Mouse (Mus musculus) right cerebral cortex, postnatal 25 days (tissue): ENCODE measurements around the gene Alk.

Source experiments
- DNase-seq: peaks from one replicate; pipeline ENCODE4 v3.0.0; 2022

Gene Alk

GRCm38 (mm10) chr17:71868828-71869227 lies 735.6 kb downstream of the Alk start:
- DNase-seq: no peak

DNA sequence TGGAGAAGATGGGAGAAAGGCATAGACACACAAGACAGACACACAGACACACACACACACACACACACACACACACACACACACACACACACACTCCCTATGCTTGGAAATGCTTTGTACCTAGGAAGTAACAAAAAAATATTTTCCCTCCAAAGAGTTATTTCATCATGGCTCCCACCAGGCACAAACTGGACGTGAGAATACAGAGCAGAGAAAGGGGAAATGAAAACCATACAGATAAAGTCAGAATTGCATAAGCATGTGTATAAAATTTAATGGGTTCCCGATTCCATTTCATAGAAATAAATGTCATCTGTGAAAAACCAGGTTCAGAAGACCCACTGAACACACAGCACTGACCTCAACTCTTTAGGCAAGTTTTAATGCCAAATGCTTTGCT lies 736.5 kb downstream of the Alk start:
- no peak for DNase-seq

- DNase-seq: no peak
These were observed 739.0 kb downstream of the Alk start for GRCm38 (mm10) chr17:71865437-71865836.

DNA sequence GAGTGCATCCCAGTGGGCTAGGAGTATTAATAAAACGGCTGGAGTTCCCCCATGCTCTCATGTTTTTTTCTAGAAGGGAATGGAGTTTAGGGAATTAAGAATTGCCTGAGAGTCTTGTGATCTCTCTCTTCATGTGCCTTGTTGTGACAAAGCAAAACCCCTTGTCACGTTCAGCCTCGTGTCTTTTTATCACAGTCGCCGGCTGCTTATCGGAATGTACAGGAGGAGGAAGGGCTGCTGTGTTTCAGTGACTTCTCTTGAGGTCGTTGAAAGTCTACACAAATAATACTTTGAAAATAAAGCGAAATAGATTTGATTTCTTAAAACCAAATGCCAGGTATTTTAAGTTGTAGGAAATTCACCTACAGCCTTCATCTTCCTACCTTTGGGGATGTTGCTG lies 740.4 kb downstream of the Alk start:
- DNase-seq: no peak

DNA sequence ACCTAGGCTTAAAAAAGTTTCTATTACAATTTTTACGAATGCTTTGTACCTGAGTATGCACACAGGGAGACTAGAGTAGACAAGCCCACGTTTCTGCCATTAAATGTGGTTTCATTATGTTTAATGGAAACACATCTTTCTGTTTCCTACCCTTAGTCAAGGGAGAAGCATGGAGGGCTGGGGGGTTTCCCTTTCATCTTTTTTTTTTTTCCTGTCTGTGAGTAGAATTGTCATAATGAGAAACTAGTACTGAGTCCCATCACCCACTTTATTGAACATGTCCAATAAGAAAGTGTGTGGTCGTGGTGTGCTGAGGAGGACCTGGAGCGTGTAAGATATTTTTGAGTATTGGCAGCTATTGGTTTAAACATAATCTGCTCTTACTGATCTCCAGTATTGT lies 741.5 kb downstream of the Alk start:
- DNase-seq: no peak

- no peak for DNase-seq
These were observed 742.2 kb downstream of the Alk start for GRCm38 (mm10) chr17:71862184-71862583.

GRCm38 (mm10) chr17:71831960-71832359 lies 772.5 kb downstream of the Alk start:
- DNase-seq: no peak

GRCm38 (mm10) chr17:71828647-71829414 lies 775.6 kb downstream of the Alk start:
- DNase-seq: no peak

- no peak for DNase-seq
These were observed 776.8 kb downstream of the Alk start for GRCm38 (mm10) chr17:71827627-71828026.

DNA sequence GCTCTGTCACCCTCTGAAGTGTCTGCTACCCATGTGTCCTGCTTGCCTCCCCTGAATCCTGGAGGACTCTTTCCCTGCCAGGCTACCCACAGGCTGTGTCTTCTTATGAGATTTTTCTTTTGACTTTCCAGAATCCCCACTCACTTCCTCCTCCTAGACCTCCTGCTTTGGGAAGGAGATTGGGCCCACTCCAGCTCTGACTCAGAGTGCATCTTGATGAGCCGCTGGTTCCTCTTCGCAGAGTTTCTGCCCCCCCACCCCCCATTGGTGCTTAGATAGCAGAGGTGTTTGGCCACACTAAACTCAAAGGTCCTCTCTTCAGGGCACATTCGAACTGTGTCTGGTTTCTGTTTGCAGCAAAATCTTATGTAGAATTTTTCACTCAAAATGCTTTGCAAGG lies 777.8 kb downstream of the Alk start:
- no peak for DNase-seq

DNA sequence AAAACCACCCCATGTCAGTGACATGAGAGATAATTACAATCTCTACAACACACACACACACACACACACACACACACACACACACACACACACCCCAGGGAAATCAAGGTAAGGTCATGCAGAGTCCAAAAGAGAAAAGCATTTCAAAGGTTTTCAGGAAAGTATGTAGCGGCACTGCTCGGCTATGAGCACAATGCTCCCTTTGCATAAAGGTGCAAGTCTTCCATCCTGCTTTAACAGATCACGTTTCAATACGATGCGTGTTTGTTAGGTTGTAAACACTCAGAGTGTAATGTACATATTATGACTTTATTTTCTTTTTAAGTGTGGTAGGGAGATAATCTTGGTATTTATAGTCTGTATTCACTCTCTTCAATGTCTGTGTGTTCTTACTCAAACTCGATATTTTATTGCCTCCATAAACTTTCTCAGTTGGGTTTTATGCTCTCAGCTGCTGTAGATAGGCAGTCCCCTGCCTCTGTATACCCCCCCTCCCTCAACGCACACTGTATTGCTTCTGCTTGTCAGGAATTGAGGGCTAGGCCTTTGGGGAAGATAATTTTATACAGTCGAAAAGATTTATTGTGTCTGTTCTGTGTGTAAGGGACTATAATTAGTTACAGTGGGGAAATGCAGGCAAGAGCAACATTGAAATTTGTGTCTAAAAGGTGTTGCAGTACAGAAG lies 780.7 kb downstream of the Alk start:
- no peak for DNase-seq
